Mouse (Mus musculus) heart, adult 2 months (tissue): ENCODE results near the gene Ccr1l1.

Source experiments
- CTCF ChIP-seq: fragments of 200-600 bp; IDR thresholded peaks from 2 replicates; pipeline ENCODE4 v1.8.1; 2022; ENCODE audit warnings: antibody characterized with exemption, mild to moderate bottlenecking, moderate library complexity
- POLR2A ChIP-seq: fragments of 200-500 bp; IDR thresholded peaks from 2 replicates; pipeline ENCODE4 v1.6.1; 2011; ENCODE audit warnings: mild to moderate bottlenecking, low read depth, low read length, control low read depth; ENCODE audit not compliant: insufficient read depth

DNA sequence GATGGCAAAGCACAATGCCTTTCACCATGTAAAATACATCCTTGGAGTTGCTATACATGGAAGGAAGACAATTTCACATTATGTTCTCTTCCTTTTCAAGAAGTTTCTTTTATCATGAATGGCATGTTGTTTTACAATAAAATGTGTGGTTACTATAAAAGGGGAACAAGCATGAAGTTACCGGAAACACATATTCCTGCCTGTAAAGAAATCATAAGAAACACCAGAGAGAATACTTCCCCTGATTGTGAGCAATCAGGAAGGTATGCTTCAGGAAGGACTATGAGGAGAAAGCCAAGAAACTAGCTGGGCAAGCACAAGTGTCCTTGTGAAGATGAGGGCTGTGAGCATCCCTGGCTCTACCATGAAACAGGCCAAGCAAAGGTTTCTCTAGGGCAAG, 27.0 kb downstream of the Ccr1l1 start:
- TF ChIP-seq CTCF (no peak), POLR2A (no peak)
